Mouse (Mus musculus) C2C12 (cell line): ENCODE measurements around the gene Dixdc1. TPM values are rescaled to one million over a fixed set of nuclear protein-coding genes. Genes with fewer than 3 reads are reported as not detected.
"Not testable (repeated sequence)": the region's sequence is repeated elsewhere in the genome, so short reads cannot be mapped to it uniquely, and the experiment has no call there.

Experiments used
- H3K27me3 ChIP-seq: one replicate; pipeline ENCODE4 v1.6.1; 2011; ENCODE audit not compliant: control insufficient read depth, insufficient read depth, insufficient read length
- H3K36me3 ChIP-seq: one replicate; pipeline ENCODE4 v1.6.1; 2011; ENCODE audit not compliant: control insufficient read depth, insufficient read depth
- H3K4me3 ChIP-seq: one replicate; pipeline ENCODE4 v1.5.1; 2011; ENCODE audit warnings: mild to moderate bottlenecking, control low read depth; ENCODE audit not compliant: poor library complexity, insufficient read depth, severe bottlenecking
- H3K79me2 ChIP-seq: one replicate; pipeline ENCODE4 v1.6.1; 2011; ENCODE audit not compliant: control insufficient read depth, insufficient read depth
- H3K79me3 ChIP-seq: one replicate; pipeline ENCODE4 v1.6.1; 2011; ENCODE audit warnings: low read depth, control low read depth
- H3ac ChIP-seq: one replicate; pipeline ENCODE3; 2011; ENCODE audit warnings: low read depth; ENCODE audit not compliant: control insufficient read depth, insufficient read length
- CEBPB ChIP-seq: IDR thresholded peaks from one replicate; pipeline ENCODE4 v1.6.1; 2011; ENCODE audit warnings: low read depth, mild to moderate bottlenecking, control low read depth, moderate library complexity
- CTCF ChIP-seq: IDR thresholded peaks from one replicate; pipeline ENCODE4 v1.5.1; 2011; ENCODE audit not compliant: control insufficient read depth, insufficient read depth, insufficient read length
- FOSL1 ChIP-seq: IDR thresholded peaks from one replicate; pipeline ENCODE4 v1.8.0; 2011; ENCODE audit warnings: mild to moderate bottlenecking, low read length; ENCODE audit not compliant: poor library complexity, insufficient read depth, severe bottlenecking
- MAX ChIP-seq: IDR thresholded peaks from one replicate; pipeline ENCODE4 v1.6.1; 2011; ENCODE audit warnings: mild to moderate bottlenecking, control low read depth
- MYOD1 ChIP-seq: IDR thresholded peaks from one replicate; pipeline ENCODE4 v1.6.1; 2011; ENCODE audit warnings: low read depth; ENCODE audit not compliant: control insufficient read depth, insufficient read length
- MYOG ChIP-seq: IDR thresholded peaks from one replicate; pipeline ENCODE4 v1.6.1; 2011; ENCODE audit not compliant: control insufficient read depth, insufficient read length; ENCODE audit errors: extremely low read depth
- USF1 ChIP-seq: IDR thresholded peaks from one replicate; pipeline ENCODE4 v1.6.1; 2011; ENCODE audit warnings: low read depth, mild to moderate bottlenecking, control low read depth, moderate library complexity
- polyA plus RNA-seq: library from polyadenylated mRNA; unstranded; fragments of >200 nt; fragmentation: generic; extraction: Trizol; gene quantifications from one replicate; pipeline ENCODE4 v1.2.1, GENCODE M21; 2012; ENCODE audit warnings: missing spikeins

The Dixdc1 gene
- polyA plus RNA-seq, 1 experiment, result 1.2 TPM

- Histone ChIP-seq H3K36me3 (peaks cover 92% of the 10 kb centered on the region), H3K79me2 (no peaks in the 10 kb centered on the region), H3K79me3 (no peaks in the 10 kb centered on the region), H3ac (no peak overlapping the region), H3K4me3 (no peak overlapping the region), H3K27me3 (no peaks in the 10 kb centered on the region)
- TF ChIP-seq MAX, result no peak
- no peak for TF ChIP-seq CEBPB
- no peak for TF ChIP-seq USF1
- no peak for TF ChIP-seq CTCF
- TF ChIP-seq MYOD1, result no peak
- no peak for TF ChIP-seq MYOG
- no peak for TF ChIP-seq FOSL1
These were observed 92.4 kb downstream of the Dixdc1 start for GRCm38 (mm10) chr9:50646826-50647370.

GRCm38 (mm10) chr9:50634270-50634669 is 105.0 kb downstream of the Dixdc1 start:
- Histone ChIP-seq H3K36me3 (peaks cover 45% of the 10 kb centered on the region), H3K4me3 (no peak overlapping the region), H3K79me3 (no peaks in the 10 kb centered on the region), H3ac (no peak overlapping the region), H3K27me3 (no peaks in the 10 kb centered on the region), H3K79me2 (no peaks in the 10 kb centered on the region)
- TF ChIP-seq USF1, result no peak
- TF ChIP-seq CEBPB, result no peak
- no peak for TF ChIP-seq MYOG
- TF ChIP-seq MYOD1, result no peak
- TF ChIP-seq MAX, result no peak
- no peak for TF ChIP-seq CTCF
- TF ChIP-seq FOSL1, result no peak

DNA sequence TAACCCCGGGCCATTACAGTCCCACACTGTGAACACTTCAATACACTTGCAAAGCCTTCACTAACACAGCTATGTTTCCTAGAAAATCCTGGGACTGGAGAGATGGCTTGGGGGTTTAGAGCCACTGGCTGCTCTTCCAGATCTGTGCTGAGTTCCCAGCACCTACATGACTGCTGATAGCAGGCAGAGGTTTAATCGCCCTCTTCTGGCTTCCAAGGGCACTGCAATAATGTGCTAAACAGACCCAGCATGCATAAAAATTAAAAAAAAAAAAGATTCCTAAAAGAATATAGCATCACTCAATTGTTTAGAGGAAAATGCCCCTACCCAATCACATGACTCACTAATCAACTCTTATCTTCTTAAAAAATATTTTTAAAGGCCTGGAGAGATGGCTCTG is 106.3 kb downstream of the Dixdc1 start:
- TF ChIP-seq CTCF (no peak), CEBPB (no peak), USF1 (no peak), MYOG (no peak), MYOD1 (no peak), MAX (no peak)
- Histone ChIP-seq H3K79me2 (no peaks in the 10 kb centered on the region), H3K4me3 (no peak overlapping the region), H3K36me3 (peaks cover 34% of the 10 kb centered on the region), H3ac (no peak overlapping the region), H3K79me3 (no peaks in the 10 kb centered on the region), H3K27me3 (no peaks in the 10 kb centered on the region)

DNA sequence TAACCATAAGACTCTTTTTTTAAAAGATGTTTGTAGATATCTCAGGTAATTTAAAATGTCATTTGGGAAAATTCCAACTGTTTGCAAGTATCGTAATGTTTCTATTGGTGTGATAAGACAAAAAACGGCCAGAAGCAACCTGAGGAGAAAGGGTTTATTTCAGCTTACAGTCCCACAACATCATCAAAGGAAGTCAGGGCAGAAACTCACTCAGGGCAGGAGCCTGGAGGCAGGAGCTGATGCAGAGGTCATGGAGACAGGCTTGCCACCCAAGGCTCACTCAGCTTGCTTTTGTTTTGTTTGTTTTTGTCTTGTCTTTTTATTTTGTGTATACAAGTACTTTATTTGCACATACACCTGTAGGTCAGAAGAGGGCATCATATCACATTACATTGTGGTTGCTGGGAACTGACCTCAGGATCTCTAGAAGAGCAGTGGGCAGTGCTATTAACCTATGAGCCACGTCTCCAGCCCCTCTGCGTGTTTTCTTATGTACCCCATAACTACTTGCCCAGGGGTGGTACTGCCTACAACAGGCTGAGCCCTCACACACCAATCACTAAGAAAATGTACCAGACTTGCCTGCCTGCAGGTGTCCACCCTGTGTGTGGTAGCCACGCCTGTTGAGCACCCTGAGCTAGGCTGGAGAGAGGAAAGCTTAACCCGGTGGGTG is 107.2 kb downstream of the Dixdc1 start:
- Histone ChIP-seq H3K4me3 (no peak overlapping the region), H3ac (no peak overlapping the region), H3K79me2 (no peaks in the 10 kb centered on the region), H3K36me3 (peaks cover 25% of the 10 kb centered on the region), H3K79me3 (no peaks in the 10 kb centered on the region), H3K27me3 (no peaks in the 10 kb centered on the region)
- TF ChIP-seq CTCF, result no peak
- TF ChIP-seq MAX, result no peak
- no peak for TF ChIP-seq USF1
- TF ChIP-seq MYOD1, result no peak
- no peak for TF ChIP-seq CEBPB

- not testable (repeated sequence) for H3K4me3 ChIP-seq, H3K79me3 ChIP-seq, H3K27me3 ChIP-seq, H3K79me2 ChIP-seq, H3ac ChIP-seq
- H3K36me3 ChIP-seq, result peaks cover 14% of the 10 kb centered on the region
These were observed 108.4 kb downstream of the Dixdc1 start for GRCm38 (mm10) chr9:50630903-50631302.

GRCm38 (mm10) chr9:50617794-50618330 is 121.5 kb downstream of the Dixdc1 start:
- Histone ChIP-seq H3ac (no peak overlapping the region), H3K36me3 (peaks cover 29% of the 10 kb centered on the region)
- TF ChIP-seq USF1 (no peak), FOSL1 (no peak), CTCF (no peak), CEBPB (no peak), MAX (no peak), MYOG (no peak), MYOD1 (no peak)

More at GRCm38 (mm10) chr9:50617794-50618330, 121.5 kb downstream of the Dixdc1 start:
- H3K79me2 ChIP-seq, result peaks cover 42% of the 10 kb centered on the region
- peak overlapping the region; percentile 78 for H3K4me3 ChIP-seq
- no peaks in the 10 kb centered on the region for H3K27me3 ChIP-seq
- H3K79me3 ChIP-seq, result peaks cover 30% of the 10 kb centered on the region
